Mouse (Mus musculus): ENCODE results near the gene Tsc22d3. TPM values are rescaled to one million over a fixed set of nuclear protein-coding genes. Genes with fewer than 3 reads are reported as not detected.
"Not testable (repeated sequence)": the region's sequence is repeated elsewhere in the genome, so short reads cannot be mapped to it uniquely, and the experiment has no call there.

Tsc22d3 gene
- polyA plus RNA-seq, 1 experiment, result 95.0 TPM

- Histone ChIP-seq H3K4me1 (replicated peaks; ENCODE audit: control insufficient read depth, insufficient read depth, low read length) (peaks cover 22% of the 10 kb centered on the region), H3K4me3 (ENCODE audit: control insufficient read depth, insufficient read depth, low read length) (peak overlapping the region; percentile 99), H3K27me3 (ENCODE audit: control insufficient read depth, insufficient read depth, low read length) (no peaks in the 10 kb centered on the region), H3K36me3 (ENCODE audit: control insufficient read depth, insufficient read depth, low read length) (peaks cover 7% of the 10 kb centered on the region; the same call in 1 of the 2 replicates), H3K27ac (ENCODE audit: control insufficient read depth, insufficient read depth, low read length) (peak overlapping the region; percentile 100)
- TF ChIP-seq POLR2A (IDR thresholded peaks at IDR 0.05; ENCODE audit: control insufficient read depth, extremely low read depth, insufficient read depth, low read length, poor library complexity) (no peak), CTCF (IDR thresholded peaks at IDR 0.05; ENCODE audit: borderline replicate concordance, control insufficient read depth, extremely low read depth, insufficient read depth, low read length, poor library complexity) (no peak)
- peak; percentile 42 for DNase-seq
- under 1% methylated on average over 10 of the region's 10 CpGs for WGBS
Observed at GRCm38 (mm10) chrX:140541711-140542473, 58.6 kb downstream of the Tsc22d3 start.

- Histone ChIP-seq H3K4me1 (replicated peaks; ENCODE audit: control insufficient read depth, insufficient read depth, low read length) (peaks cover 22% of the 10 kb centered on the region), H3K27me3 (ENCODE audit: control insufficient read depth, insufficient read depth, low read length) (no peaks in the 10 kb centered on the region), H3K27ac (ENCODE audit: control insufficient read depth, insufficient read depth, low read length) (peak overlapping the region; percentile 52), H3K36me3 (ENCODE audit: control insufficient read depth, insufficient read depth, low read length) (peaks cover 7% of the 10 kb centered on the region; the same call in 1 of the 2 replicates), H3K4me3 (ENCODE audit: control insufficient read depth, insufficient read depth, low read length) (peak overlapping the region; percentile 61)
- WGBS, result 7% methylated on average over 15 of the region's 15 CpGs
- TF ChIP-seq CTCF (IDR thresholded peaks at IDR 0.05; ENCODE audit: borderline replicate concordance, control insufficient read depth, extremely low read depth, insufficient read depth, low read length, poor library complexity) (no peak), POLR2A (IDR thresholded peaks at IDR 0.05; ENCODE audit: control insufficient read depth, extremely low read depth, insufficient read depth, low read length, poor library complexity) (no peak)
- peak; percentile 62 for DNase-seq
Observed at GRCm38 (mm10) chrX:140540500-140541114, 59.9 kb downstream of the Tsc22d3 start.

- DNase-seq; H3K36me3 ChIP-seq (ENCODE audit: control insufficient read depth, insufficient read depth, low read length): not testable (repeated sequence)
- 87% methylated on average over 3 of the region's 3 CpGs for WGBS
Observed at GRCm38 (mm10) chrX:140539831-140540230, 60.6 kb downstream of the Tsc22d3 start.

GRCm38 (mm10) chrX:140539111-140539680 is 61.3 kb downstream of the Tsc22d3 start:
- Histone ChIP-seq H3K4me1 (replicated peaks; ENCODE audit: control insufficient read depth, insufficient read depth, low read length) (peaks cover 22% of the 10 kb centered on the region), H3K4me3 (ENCODE audit: control insufficient read depth, insufficient read depth, low read length) (no peak overlapping the region), H3K36me3 (ENCODE audit: control insufficient read depth, insufficient read depth, low read length) (peaks cover 7% of the 10 kb centered on the region; the same call in 1 of the 2 replicates), H3K27me3 (ENCODE audit: control insufficient read depth, insufficient read depth, low read length) (no peaks in the 10 kb centered on the region), H3K27ac (ENCODE audit: control insufficient read depth, insufficient read depth, low read length) (no peak overlapping the region; the same call in 1 of the 2 replicates)
- TF ChIP-seq POLR2A (IDR thresholded peaks at IDR 0.05; ENCODE audit: control insufficient read depth, extremely low read depth, insufficient read depth, low read length, poor library complexity), result no peak
- 33% methylated on average over 3 of the region's 3 CpGs for WGBS
- DNase-seq, result no peak

More at GRCm38 (mm10) chrX:140539831-140540230, 60.6 kb downstream of the Tsc22d3 start:
- H3K4me1 ChIP-seq (replicated peaks; ENCODE audit: control insufficient read depth, insufficient read depth, low read length), result peaks cover 22% of the 10 kb centered on the region
- not testable (repeated sequence) for H3K4me3 ChIP-seq (ENCODE audit: control insufficient read depth, insufficient read depth, low read length); H3K27ac ChIP-seq (ENCODE audit: control insufficient read depth, insufficient read depth, low read length); H3K27me3 ChIP-seq (ENCODE audit: control insufficient read depth, insufficient read depth, low read length)

- H3K4me3 ChIP-seq (ENCODE audit: control insufficient read depth, insufficient read depth, low read length), result no peak overlapping the region
- H3K27me3 ChIP-seq (ENCODE audit: control insufficient read depth, insufficient read depth, low read length), result no peaks in the 10 kb centered on the region
- H3K27ac ChIP-seq (ENCODE audit: control insufficient read depth, insufficient read depth, low read length), result peak overlapping the region; percentile 19
- peaks cover 21% of the 10 kb centered on the region for H3K4me1 ChIP-seq (replicated peaks; ENCODE audit: control insufficient read depth, insufficient read depth, low read length)
- DNase-seq, result no peak
- 61% methylated on average over 2 of the region's 2 CpGs for WGBS
- H3K36me3 ChIP-seq (ENCODE audit: control insufficient read depth, insufficient read depth, low read length), result peaks cover 7% of the 10 kb centered on the region; the same call in 1 of the 2 replicates
- TF ChIP-seq POLR2A (IDR thresholded peaks at IDR 0.05; ENCODE audit: control insufficient read depth, extremely low read depth, insufficient read depth, low read length, poor library complexity) (no peak), CTCF (IDR thresholded peaks at IDR 0.05; ENCODE audit: borderline replicate concordance, control insufficient read depth, extremely low read depth, insufficient read depth, low read length, poor library complexity) (no peak)
Observed at GRCm38 (mm10) chrX:140538649-140539048, 61.8 kb downstream of the Tsc22d3 start.

- 4% methylated on average over 6 of the region's 6 CpGs for WGBS
- peaks cover 7% of the 10 kb centered on the region; the same call in 1 of the 2 replicates for H3K36me3 ChIP-seq (ENCODE audit: control insufficient read depth, insufficient read depth, low read length)
- no peak for DNase-seq
- no peak for TF ChIP-seq CTCF (IDR thresholded peaks at IDR 0.05; ENCODE audit: borderline replicate concordance, control insufficient read depth, extremely low read depth, insufficient read depth, low read length, poor library complexity)
- TF ChIP-seq POLR2A (IDR thresholded peaks at IDR 0.05; ENCODE audit: control insufficient read depth, extremely low read depth, insufficient read depth, low read length, poor library complexity), result no peak
- peaks cover 17% of the 10 kb centered on the region for H3K4me1 ChIP-seq (replicated peaks; ENCODE audit: control insufficient read depth, insufficient read depth, low read length)
- H3K27me3 ChIP-seq (ENCODE audit: control insufficient read depth, insufficient read depth, low read length), result no peaks in the 10 kb centered on the region
- no peak overlapping the region for H3K27ac ChIP-seq (ENCODE audit: control insufficient read depth, insufficient read depth, low read length)
- H3K4me3 ChIP-seq (ENCODE audit: control insufficient read depth, insufficient read depth, low read length), result no peak overlapping the region
Observed at GRCm38 (mm10) chrX:140537662-140538061, 62.8 kb downstream of the Tsc22d3 start.
